Mouse (Mus musculus) lung, postnatal 36 days (tissue): ENCODE data around the gene Hist1h1a.
"Not testable (repeated sequence)": the region's sequence is repeated elsewhere in the genome, so short reads cannot be mapped to it uniquely, and the experiment has no call there.

Experiments used
- DNase-seq: peaks from one replicate; pipeline ENCODE4 v3.0.0; 2022; ENCODE audit warnings: mixed read lengths

The Hist1h1a gene

DNA sequence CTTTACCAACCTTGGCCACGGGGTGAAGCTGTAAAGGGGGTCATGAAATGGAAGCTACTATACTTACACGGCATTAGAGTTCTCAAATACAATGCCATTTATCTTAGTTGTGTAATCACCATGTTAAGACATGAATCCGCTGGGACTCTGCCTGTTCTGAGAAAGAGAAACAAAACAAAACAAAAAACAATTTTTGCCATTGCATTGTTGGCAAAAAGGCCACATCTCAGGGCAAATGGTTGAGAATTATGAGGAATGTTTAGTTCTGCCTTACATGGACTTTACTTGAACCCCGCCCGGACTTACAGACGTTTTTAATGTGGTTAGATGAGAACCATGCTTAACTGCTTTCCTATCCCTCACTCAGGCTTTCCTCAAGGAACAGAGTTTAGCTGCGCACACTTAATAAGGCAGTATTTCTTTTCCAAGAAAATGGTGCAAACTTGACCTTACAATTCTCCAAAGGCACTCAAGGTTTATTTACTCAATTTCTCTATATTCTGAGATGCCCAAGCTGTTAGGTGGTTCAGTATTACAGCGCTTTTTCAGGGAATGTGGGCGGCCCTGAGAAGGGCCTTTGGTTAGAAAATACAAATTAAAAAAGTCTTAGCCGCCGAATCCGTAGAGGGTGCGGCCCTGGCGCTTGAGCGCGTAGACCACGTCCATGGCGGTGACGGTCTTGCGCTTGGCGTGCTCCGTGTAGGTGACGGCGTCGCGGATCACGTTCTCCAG lies 3.1 kb upstream of the Hist1h1a start:
- no peak for DNase-seq

DNA sequence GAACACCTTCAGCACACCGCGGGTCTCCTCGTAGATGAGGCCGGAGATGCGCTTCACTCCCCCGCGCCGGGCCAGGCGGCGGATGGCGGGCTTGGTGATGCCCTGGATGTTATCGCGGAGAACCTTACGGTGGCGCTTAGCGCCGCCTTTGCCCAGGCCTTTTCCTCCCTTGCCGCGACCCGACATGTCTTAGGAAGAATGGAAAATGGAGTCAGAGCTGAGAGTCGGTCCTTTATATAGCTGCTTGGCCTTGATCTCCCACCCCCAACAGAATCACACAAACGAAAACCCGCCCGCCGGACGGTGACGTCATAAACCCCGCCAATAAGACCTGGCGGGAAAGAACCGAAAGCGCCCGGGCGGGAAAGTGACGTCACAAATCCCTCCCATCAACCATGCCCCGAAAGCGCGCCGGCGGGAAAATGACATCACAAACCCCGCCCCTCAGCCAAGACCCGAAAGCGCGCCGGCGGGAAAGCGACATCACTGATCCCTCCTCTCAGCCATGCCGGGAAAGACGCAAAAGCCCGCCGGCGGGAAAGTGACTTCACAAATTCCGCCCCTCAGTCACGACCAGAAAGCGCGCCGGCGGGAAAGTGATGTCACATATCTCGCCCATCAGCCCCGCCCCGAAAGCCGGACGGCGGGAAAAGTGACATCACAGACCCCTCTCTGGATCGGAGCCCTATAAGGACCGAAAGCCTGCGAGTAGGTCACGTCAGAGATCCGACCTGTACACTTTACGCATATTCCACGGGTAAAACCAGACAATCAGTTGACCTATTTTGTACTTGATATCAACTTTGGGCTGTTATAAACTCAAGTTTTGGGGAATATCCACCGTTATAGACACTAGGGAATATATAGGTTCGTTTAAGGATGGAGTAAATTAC lies 2.2 kb upstream of the Hist1h1a start, which contains the start of gene Hist1h4a:
TSS of gene Hist1h4a (minus strand) at position 259 of the 893 bp plus-strand sequence.
- peak; percentile 99 for DNase-seq

DNA sequence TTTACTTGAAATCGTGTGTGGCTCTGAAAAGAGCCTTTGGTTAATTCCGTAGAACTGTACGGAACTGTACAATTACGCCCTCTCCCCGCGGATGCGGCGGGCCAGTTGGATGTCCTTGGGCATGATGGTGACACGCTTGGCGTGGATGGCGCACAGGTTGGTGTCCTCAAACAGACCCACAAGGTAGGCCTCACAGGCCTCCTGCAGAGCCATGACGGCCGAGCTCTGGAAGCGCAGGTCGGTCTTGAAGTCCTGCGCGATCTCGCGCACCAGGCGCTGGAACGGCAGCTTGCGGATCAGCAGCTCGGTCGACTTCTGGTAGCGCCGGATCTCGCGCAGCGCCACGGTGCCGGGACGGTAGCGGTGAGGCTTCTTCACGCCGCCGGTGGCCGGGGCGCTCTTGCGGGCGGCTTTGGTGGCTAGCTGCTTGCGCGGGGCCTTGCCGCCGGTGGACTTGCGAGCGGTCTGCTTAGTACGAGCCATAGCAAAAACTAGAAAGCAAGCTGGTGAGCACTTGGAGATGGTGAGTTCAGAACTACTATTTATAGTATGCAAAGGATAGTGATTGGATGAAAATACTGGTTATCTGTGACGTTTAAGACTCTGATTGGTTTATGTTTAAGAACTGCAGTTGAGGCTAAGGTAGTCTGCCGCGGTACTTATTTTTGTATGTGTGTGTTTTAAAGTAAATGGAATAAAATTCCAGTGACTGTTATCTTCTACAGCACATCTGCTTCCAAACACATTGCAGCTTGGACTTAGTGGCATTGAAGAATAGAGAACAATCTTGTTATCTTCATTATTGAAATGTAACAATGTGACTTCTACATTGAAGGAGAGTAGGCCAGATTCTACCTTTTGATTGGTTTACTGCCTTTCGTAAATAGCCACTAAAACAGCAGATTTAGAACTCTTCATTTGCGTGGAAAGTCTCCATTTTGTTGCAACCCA lies 1.3 kb upstream of the Hist1h1a start, which contains the start of gene Hist1h3a:
TSS of gene Hist1h3a (minus strand) at position 516 of the 951 bp plus-strand sequence.
- peak; percentile 71 for DNase-seq

DNA sequence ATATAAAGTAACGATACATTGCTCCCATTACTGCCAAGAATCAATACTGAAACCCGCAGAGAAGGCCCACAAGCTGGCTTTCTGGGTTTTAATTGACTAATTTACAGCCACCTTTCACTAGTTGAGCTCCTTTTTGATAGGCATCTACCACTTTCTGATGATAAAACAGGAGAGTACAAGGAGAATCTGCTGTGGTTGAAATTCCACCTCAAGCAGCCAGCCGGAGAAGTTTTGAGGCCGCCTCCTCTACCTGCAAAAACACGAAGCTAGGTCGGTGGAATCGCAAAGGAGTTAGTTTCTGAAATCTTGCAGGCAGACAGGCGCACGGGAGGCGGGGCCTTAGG lies 252 bp upstream of the Hist1h1a start:
- no peak for DNase-seq

DNA sequence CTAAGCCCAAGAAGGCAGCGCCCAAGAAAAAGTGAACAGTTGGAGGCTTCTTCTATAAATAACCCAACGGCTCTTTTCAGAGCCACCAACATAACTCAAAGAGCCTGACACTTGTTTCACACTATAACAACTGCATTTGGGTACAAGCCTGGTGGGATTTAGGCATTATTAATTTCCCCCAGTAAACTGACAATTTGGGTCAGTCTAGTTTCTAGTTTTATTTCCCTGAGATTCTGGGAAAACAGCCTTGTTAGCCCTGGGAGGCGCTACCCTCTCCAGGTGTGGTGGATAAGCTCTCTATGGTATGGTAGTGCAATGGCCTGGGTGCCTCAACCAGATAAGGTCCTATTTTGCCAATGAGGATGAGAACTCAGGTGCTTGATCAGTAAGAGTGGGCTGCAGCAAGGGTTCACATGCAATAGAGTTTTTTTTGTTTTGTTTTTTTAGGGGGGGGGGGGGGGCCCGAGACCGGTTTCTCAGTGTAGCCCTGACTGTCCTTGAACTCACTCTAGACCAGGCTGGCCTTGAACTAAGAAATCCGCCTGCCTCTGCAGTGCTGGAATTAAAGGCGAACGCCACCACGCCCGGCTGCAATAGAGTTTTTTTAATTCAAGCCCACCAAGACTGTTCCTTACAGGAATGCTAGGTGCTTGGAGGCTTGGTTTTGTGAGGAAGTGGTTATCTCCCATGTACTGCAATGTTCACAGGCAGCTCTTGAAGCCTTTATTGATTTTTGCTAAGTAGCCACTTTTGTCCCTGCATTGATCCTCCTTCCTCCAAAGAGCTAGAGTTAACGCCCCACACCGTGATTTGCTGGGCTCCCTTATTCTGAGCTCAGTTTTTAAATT lies 1.1 kb downstream of the Hist1h1a start:
- DNase-seq, result no peak

DNA sequence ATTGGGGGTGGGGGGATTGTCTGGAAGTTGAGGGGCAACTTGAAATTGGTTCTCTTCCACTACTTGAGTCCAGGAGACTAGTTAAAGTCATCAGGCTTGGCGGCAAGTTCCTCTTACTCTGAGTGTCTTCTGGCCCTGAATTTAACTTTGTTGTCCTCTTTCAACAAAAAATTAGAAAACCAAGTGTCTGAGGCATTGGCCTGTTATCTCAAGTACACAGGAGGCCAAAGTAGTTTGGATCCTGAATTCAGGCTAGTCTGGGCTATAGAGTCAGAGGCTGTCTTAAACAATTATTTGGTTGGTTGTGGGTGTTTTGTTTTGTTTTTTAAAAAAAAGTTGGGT lies 1.7 kb downstream of the Hist1h1a start:
- DNase-seq, result no peak

DNA sequence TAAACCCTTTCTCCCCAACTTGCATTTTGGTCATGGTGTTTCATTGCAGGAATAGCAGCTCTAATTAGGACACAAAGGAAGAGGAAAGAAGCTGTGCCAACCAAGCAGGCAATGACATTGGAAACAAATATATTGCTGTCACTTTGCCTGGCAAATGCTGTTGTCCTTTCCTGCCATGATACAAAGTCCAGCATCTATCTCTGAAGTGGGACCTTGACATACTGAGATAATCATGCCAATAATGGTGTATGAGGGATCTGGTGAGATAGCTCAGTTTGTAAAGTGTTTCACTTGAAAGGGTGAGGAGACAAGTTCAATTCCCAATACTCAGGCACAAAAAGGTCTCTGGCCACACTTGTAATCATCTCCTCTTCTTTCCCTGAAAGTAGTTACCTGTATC lies 3.3 kb downstream of the Hist1h1a start:
- no peak for DNase-seq

DNA sequence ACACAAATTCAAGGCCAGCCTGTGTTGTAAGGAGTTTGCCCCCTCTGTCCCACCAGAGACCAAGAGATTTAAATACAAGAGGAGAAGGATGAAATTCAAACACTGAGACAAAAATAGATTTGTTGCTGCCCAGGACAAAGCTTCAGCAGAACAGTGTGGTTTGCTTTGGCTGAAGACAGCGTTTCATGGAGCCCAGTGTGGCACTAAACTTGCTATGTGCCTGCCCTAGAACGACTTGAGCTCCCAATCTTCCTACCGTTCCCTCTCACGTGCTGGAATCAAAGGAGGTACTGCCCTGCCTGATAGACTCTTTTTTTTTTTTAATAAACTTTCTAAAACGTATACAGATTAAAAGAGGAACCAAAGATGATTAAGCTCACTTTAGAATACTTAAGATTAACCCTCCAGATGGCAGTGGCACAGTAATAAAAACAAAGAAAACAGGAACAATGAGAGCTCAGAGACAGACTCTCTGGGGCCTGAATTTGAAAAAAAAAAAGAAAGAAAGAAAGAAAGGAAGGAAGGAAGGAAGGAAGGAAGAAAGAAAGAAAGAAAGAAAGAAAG lies 5.5 kb downstream of the Hist1h1a start:
- DNase-seq, result no peak

DNA sequence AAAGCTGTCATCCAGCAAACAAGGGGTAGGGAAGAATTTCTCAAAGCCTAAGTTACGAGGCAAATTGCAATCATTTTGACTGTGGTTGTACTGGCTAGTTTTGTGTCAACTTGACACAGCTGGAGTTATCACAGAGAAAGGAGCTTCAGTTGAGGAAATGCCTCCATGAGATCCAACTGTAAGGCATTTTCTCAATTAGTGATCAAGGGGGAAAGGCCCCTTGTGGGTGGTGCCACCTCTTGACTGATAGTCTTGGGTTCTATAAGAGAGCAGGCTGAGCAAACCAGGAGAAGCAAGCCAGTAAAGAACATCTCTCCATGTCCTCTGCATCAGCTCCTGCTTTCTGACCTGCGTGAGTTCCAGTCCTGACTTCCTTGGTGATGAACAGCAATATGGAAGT lies 6.1 kb downstream of the Hist1h1a start, which contains the start of gene Trim38:
TSS of gene Trim38 (plus strand) at position 301 of the 400 bp plus-strand sequence.
- DNase-seq, result not testable (repeated sequence)

DNA sequence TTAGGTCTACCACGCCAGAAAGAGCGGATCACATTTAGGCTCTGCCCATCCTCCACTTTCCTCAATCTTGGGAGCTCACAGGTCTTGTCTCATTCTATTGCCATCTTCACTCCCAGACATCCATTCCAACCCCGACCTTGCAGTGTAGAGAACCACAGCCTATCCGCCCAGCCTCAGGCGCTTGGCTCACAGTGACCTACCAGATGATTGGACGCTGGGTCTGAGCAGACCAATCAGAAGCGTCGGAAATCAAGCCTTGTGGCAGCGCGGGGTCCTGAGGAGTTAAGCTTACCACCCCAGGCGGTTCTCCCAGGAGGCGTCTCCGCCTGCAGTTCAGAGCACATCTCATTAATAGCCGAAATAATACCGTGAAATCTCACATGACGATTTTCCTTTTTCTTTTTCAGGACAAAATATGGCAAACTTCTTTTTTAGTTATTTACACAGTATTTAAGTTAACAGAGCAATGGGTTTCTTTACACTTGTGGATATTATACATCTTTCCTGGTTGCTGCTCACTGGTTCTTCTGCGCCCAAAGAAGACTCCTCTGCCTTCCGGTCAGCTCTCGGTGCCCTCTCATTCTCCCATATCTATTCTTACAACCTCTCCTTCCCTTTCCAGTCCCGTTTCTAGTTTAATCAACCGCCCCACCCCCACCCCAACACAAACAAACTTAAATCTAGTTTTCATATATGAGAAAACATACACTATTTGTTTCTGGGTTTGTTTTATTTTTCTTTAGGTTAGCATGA lies 9.3 kb downstream of the Hist1h1a start:
- DNase-seq, result peak; percentile 35

DNA sequence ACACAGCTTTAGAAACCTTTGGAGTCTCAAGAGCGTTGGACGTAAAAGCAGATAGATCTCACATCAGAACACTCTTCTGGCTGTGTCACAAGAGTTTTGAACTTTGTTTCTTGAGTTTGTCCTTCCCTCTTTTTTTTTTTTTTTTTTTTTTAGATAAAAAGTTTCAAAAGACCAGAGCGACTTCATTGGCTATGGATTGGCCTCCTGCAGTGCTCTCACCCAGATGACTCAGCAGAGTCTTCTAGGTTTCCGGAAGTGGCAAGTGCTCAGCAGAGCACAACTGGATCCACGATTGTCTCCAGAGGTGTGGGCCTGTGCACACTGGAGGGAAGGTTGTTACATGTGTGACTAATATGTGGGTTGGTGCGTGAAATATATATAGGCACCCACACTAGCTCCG lies 14.9 kb downstream of the Hist1h1a start:
- no peak for DNase-seq

DNA sequence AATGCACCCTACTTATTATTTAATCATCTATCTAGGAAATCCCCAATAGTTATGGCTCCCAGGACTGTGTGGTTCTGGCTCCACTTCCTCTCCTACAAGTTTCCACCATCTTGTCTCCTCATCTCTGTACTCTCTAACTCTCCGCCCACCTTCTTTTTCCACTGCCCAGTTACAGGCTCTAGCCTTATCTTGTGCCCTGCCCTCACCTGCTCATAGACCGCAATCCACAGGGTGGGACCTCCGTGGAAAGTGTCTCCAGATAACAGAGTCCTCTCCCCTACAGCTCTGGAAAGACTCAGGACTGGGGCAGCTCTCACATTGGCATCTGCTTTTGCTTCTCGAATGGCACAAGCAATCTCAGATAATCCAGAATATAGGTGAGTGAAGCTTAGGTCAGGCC lies 15.6 kb downstream of the Hist1h1a start:
- DNase-seq, result no peak

DNA sequence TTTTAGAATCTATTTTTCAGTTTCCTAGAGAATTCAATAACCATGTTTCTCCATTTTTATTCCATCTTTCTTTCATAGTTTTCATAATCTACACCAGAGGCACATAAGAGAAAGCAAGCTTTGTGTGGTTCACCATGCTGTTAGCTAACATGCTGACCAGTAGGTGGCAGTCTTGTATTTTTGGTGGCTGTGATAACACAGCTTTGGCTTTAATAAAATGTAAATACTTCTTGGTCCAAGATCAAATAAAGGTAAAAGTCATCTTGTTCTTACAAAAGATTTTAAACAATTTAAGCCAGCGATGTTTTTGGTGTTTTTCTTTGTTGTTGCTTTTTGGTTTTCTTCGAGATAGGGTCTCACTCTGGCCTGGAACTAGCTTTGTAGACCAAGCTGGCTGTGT lies 29.1 kb downstream of the Hist1h1a start:
- DNase-seq, result peak; percentile 79

DNA sequence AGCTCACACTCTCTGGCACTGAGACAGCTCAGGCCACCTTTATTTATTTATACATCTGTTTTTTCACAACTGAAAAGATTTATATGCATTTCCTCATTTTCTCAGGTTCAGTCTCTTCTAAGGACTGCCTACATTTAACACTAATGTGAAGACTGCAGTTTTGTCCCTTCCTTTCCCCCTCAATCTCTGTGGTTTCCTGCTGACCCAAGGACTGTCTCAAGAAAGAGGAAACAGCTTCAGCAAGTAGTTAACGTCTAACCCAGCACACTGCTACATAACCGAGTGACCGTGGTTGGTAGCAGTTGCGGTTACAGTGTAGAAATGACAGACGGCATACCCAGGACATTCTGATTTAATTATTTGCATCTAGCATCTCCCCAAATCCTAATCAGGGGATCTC lies 35.9 kb downstream of the Hist1h1a start:
- peak; percentile 21 for DNase-seq

DNA sequence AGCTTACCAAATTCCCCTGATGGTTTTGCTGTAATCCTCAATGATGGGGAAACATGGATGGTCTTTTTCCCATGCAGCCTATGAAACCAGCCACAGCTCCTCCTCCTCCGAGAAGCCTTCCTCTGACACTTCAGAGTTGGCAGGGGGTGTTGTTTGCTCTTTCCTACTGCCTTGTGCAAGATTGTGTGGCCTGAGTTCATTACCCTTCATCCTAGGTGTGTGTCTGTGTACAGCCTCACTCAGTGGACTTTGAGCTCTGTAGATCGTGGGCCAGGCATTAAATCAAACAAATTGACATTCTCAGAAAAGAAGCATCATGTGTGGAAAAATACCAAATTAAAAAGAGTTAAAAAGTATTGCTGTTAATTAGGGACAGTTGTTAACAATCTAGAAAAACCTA lies 41.1 kb downstream of the Hist1h1a start:
- peak; percentile 6 for DNase-seq

DNA sequence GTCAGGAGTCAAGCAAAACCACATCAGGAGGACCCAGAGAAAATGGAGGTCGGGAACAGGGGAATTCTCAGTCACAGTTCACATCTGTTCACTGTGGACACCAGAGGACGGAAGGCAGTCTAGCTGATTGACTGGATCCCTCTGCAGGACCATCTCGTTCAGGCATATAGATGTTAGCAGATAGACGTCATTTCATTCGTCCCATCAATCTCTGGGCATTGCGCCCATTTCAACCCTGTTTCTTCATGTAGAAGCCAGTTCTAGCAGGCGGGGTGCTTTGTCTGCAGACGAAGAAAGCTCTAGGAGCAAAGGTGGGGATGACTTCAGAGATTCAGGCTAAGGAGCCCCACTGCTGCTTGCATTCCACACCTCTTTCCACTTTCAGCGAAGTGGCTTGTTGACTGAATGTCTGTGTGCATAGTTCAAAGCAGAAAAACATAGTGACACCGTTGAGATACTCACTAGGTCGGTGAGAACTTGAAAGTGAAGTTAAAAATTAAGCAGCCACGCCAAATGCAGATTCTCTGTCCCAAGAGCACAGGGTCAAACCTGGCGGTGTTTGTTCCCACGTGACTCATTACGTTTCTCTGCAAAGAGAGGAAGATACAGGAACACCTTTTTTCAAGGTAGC lies 43.1 kb downstream of the Hist1h1a start, which contains the start of gene Slc17a2:
TSS of gene Slc17a2 (plus strand) at position 572 of the 631 bp plus-strand sequence.
- DNase-seq, result peak; percentile 12
